Mouse (Mus musculus): ENCODE measurements around the gene Vgf. TPM values are rescaled to one million over a fixed set of nuclear protein-coding genes. Genes with fewer than 3 reads are reported as not detected.

Gene Vgf
- polyA plus RNA-seq, 2 experiments, result 0.04 TPM; not detected in 1

DNA sequence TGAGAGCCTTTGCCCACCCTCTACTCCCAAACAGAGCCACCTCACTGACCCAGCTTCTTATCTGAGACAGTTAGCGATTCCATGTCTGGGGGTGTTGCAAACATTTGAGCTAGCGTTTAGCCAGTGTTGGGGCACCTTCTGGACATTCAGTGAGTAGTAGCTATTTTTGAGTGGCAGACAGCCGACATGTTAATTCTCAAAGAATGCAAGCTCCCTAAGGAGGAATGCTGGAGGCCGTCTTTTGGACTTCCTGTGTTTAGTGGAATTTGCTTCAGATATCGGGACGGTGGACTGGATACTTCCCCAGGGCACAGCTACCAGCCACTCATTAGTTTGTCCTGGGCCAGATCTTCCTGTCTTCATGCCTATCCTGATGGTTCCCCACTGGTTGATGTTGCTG lies 52.4 kb downstream of the Vgf start:
- TF ChIP-seq EP300 (IDR thresholded peaks at IDR 0.05; ENCODE audit: low read depth), result no peak
- no peak for TF ChIP-seq CTCF (IDR thresholded peaks at IDR 0.05; ENCODE audit: low read depth)
- ATAC-seq (ENCODE audit: insufficient read depth) (no peak), DNase-seq (ENCODE audit: low read depth in 3 of 3, low spot score in 3 of 3) (no peak)
- H3K4me3 ChIP-seq (ENCODE audit: insufficient read depth in 1 of 2, low read depth in 2 of 2, low read length in 2 of 2), result no peak overlapping the region
- WGBS (ENCODE audit: insufficient replicate concordance), result 48% methylated on average over 6 of the region's 6 CpGs
- no peaks in the 10 kb centered on the region for H3K36me3 ChIP-seq (replicated peaks; ENCODE audit: control insufficient read depth, insufficient read depth, low read depth)
- H3K4me2 ChIP-seq (ENCODE audit: low read depth), result no peak overlapping the region
- H3K9ac ChIP-seq (replicated peaks), result no peak overlapping the region
- no peaks in the 10 kb centered on the region for H3K27me3 ChIP-seq (ENCODE audit: control insufficient read depth, insufficient read depth, low read length)
- H3K27ac ChIP-seq, result no peak overlapping the region
- peaks cover 2 to 21% of the 10 kb centered on the region in 2 experiments; a peak in 3 of 4 replicates for H3K4me1 ChIP-seq (replicated peaks; ENCODE audit: control insufficient read depth in 2 of 2, insufficient read depth in 2 of 2, low read length in 1 of 2)
- H3K9me3 ChIP-seq (ENCODE audit: control insufficient read depth, low read length), result no peaks in the 10 kb centered on the region

DNA sequence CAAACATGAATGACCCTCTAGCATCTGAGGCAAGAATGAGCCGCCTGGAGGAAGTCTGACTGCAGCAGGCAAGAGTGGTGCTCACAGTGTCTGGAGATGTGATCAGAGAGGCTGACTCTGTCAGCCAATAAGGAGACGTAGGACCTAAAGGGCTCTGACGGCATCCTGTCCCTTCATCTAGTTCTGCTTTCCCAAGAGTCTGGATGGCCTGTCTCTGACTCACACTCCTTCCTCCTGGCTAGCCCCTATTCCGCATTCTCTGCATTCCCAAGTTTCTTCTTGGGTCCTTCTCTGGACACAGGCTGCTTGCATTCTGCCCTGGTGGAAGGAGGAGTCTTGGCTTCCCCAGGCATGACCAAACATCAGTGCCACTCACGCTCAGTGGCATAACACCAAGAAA lies 53.7 kb downstream of the Vgf start:
- H3K4me3 ChIP-seq (ENCODE audit: insufficient read depth in 1 of 2, low read depth in 2 of 2, low read length in 2 of 2), result no peak overlapping the region
- no peak overlapping the region for H3K9ac ChIP-seq (replicated peaks)
- no peaks in the 10 kb centered on the region for H3K27me3 ChIP-seq (ENCODE audit: control insufficient read depth, insufficient read depth, low read length)
- WGBS (ENCODE audit: insufficient replicate concordance), result 40% methylated on average over 5 of the region's 5 CpGs
- H3K36me3 ChIP-seq (replicated peaks; ENCODE audit: control insufficient read depth, insufficient read depth, low read depth), result no peaks in the 10 kb centered on the region
- H3K9me3 ChIP-seq (ENCODE audit: control insufficient read depth, low read length), result no peaks in the 10 kb centered on the region
- H3K27ac ChIP-seq, result no peak overlapping the region
- peaks cover 8 to 25% of the 10 kb centered on the region in 2 experiments for H3K4me1 ChIP-seq (replicated peaks; ENCODE audit: control insufficient read depth in 2 of 2, insufficient read depth in 2 of 2, low read length in 1 of 2)
- no peak for DNase-seq (ENCODE audit: low read depth in 3 of 3, low spot score in 3 of 3)
- TF ChIP-seq CTCF (IDR thresholded peaks at IDR 0.05; ENCODE audit: low read depth) (no peak), EP300 (IDR thresholded peaks at IDR 0.05; ENCODE audit: low read depth) (no peak)
- no peak overlapping the region for H3K4me2 ChIP-seq (ENCODE audit: low read depth)
- no peak for ATAC-seq (ENCODE audit: insufficient read depth)

MicroRNAs within 50 kb of the gene (microRNA counts, 519-probe panel; counts per million panel counts)
- microRNA mmu-miR-702, result 69.9 counts per million

Small RNAs within 50 kb of the gene (microRNA-seq; reads per million reads assigned to microRNA genes)
- 22.0 reads per million, percentile 31 among the genes with 10 or more reads in this experiment for gene Mir702

Other genes starting within 250 kb of the Vgf start
- 0.10 and 0.18 TPM in 2 replicates for gene Col26a1, start 143.2 kb upstream of the Vgf start, polyA plus RNA-seq (2012; rRNA removed)
- gene Col26a1, start 143.2 kb upstream of the Vgf start, polyA plus RNA-seq (2014; fragmentation: Nextera tagmentation; extraction: Ambion mirVana), result 0.06 and 0.10 TPM in 2 replicates
- 1.6 and 2.5 TPM in 2 replicates for gene Ift22, start 118.2 kb upstream of the Vgf start, polyA plus RNA-seq (2012; rRNA removed)
- 9.9 and 10.5 TPM in 2 replicates for gene Ift22, start 118.2 kb upstream of the Vgf start, polyA plus RNA-seq (2014; fragmentation: Nextera tagmentation; extraction: Ambion mirVana)
- 115 and 154 TPM in 2 replicates for gene Fis1, start 73.1 kb upstream of the Vgf start, polyA plus RNA-seq (2012; rRNA removed)
- 239 and 242 TPM in 2 replicates for gene Fis1, start 73.1 kb upstream of the Vgf start, polyA plus RNA-seq (2014; fragmentation: Nextera tagmentation; extraction: Ambion mirVana)
- gene Cldn15, start 59.8 kb upstream of the Vgf start, polyA plus RNA-seq (2012; rRNA removed), result 2.8 and 3.5 TPM in 2 replicates
- gene Cldn15, start 59.8 kb upstream of the Vgf start, polyA plus RNA-seq (2014; fragmentation: Nextera tagmentation; extraction: Ambion mirVana), result 4.2 TPM in 2 replicates
- 13.8 and 13.9 TPM in 2 replicates for gene Plod3, start 39.4 kb upstream of the Vgf start, polyA plus RNA-seq (2012; rRNA removed)
- gene Plod3, start 39.4 kb upstream of the Vgf start, polyA plus RNA-seq (2014; fragmentation: Nextera tagmentation; extraction: Ambion mirVana), result 7.2 and 7.5 TPM in 2 replicates
- 25.4 and 29.3 TPM in 2 replicates for gene Znhit1, start 38.4 kb upstream of the Vgf start, polyA plus RNA-seq (2012; rRNA removed)
- gene Znhit1, start 38.4 kb upstream of the Vgf start, polyA plus RNA-seq (2014; fragmentation: Nextera tagmentation; extraction: Ambion mirVana), result 46.2 and 51.2 TPM in 2 replicates
- gene Ap1s1, start 19.7 kb downstream of the Vgf start, polyA plus RNA-seq (2012; rRNA removed), result 45.8 and 58.6 TPM in 2 replicates
- gene Ap1s1, start 19.7 kb downstream of the Vgf start, polyA plus RNA-seq (2014; fragmentation: Nextera tagmentation; extraction: Ambion mirVana), result 73.9 and 79.4 TPM in 2 replicates
- 0.14 and 0.23 TPM in 2 replicates for gene Serpine1, start 45.9 kb downstream of the Vgf start, polyA plus RNA-seq (2012; rRNA removed)
- gene Serpine1, start 45.9 kb downstream of the Vgf start, polyA plus RNA-seq (2014; fragmentation: Nextera tagmentation; extraction: Ambion mirVana), result not detected in 2 replicates
- 3.7 and 5.4 TPM in 2 replicates for gene Trim56, start 89.8 kb downstream of the Vgf start, polyA plus RNA-seq (2012; rRNA removed)
- 7.8 and 8.4 TPM in 2 replicates for gene Trim56, start 89.8 kb downstream of the Vgf start, polyA plus RNA-seq (2014; fragmentation: Nextera tagmentation; extraction: Ambion mirVana)
- gene Muc3, start 122.9 kb downstream of the Vgf start, polyA plus RNA-seq (2012; rRNA removed), result not detected in 2 replicates
- gene Muc3, start 122.9 kb downstream of the Vgf start, polyA plus RNA-seq (2014; fragmentation: Nextera tagmentation; extraction: Ambion mirVana), result not detected in 2 replicates
- 0.06 TPM in 2 replicates for gene Muc3a, start 186.0 kb downstream of the Vgf start, polyA plus RNA-seq (2012; rRNA removed)
- gene Muc3a, start 186.0 kb downstream of the Vgf start, polyA plus RNA-seq (2014; fragmentation: Nextera tagmentation; extraction: Ambion mirVana), result not detected in 2 replicates